Mouse (Mus musculus) spleen, adult 12 weeks (tissue): ENCODE measurements around the gene Gtf3c5.

Source experiments
- DNase-seq: peaks from one replicate; pipeline ENCODE4 v3.0.0; 2022; ENCODE audit warnings: low spot score

Gtf3c5 gene

GRCm38 (mm10) chr2:28607341-28608165 is 24.0 kb upstream of the Gtf3c5 start:
- no peak for DNase-seq

GRCm38 (mm10) chr2:28606601-28607340 is 23.2 kb upstream of the Gtf3c5 start:
- DNase-seq, result no peak

GRCm38 (mm10) chr2:28605789-28606541 is 22.4 kb upstream of the Gtf3c5 start:
- no peak for DNase-seq

- no peak for DNase-seq
Measured at GRCm38 (mm10) chr2:28603542-28603941, 20.0 kb upstream of the Gtf3c5 start.

GRCm38 (mm10) chr2:28601720-28602590 is 18.4 kb upstream of the Gtf3c5 start:
- peak; percentile 73 for DNase-seq

GRCm38 (mm10) chr2:28599569-28599900 is 16.0 kb upstream of the Gtf3c5 start:
- no peak for DNase-seq

- no peak for DNase-seq
Measured at GRCm38 (mm10) chr2:28598692-28599568, 15.4 kb upstream of the Gtf3c5 start.

GRCm38 (mm10) chr2:28597733-28598547 is 14.4 kb upstream of the Gtf3c5 start:
- DNase-seq, result peak; percentile 52

GRCm38 (mm10) chr2:28596998-28597397 is 13.4 kb upstream of the Gtf3c5 start:
- peak; percentile 72 for DNase-seq

- no peak for DNase-seq
Measured at GRCm38 (mm10) chr2:28596021-28596420, 12.5 kb upstream of the Gtf3c5 start.

GRCm38 (mm10) chr2:28592809-28593208 is 9.3 kb upstream of the Gtf3c5 start:
- peak; percentile 68 for DNase-seq

GRCm38 (mm10) chr2:28591479-28591878 is 7.9 kb upstream of the Gtf3c5 start:
- no peak for DNase-seq

- DNase-seq, result no peak
Measured at GRCm38 (mm10) chr2:28588574-28588973, 5.0 kb upstream of the Gtf3c5 start.

- DNase-seq, result no peak
Measured at GRCm38 (mm10) chr2:28585730-28586129, 2.2 kb upstream of the Gtf3c5 start.

GRCm38 (mm10) chr2:28585043-28585571 is 1.6 kb upstream of the Gtf3c5 start:
- DNase-seq, result peak; percentile 69

GRCm38 (mm10) chr2:28582647-28583353 is 751 bp downstream of the Gtf3c5 start:
- DNase-seq, result peak; percentile 88

GRCm38 (mm10) chr2:28578003-28578402 is 5.5 kb downstream of the Gtf3c5 start:
- peak; percentile 19 for DNase-seq

GRCm38 (mm10) chr2:28576815-28577214 is 6.7 kb downstream of the Gtf3c5 start:
- DNase-seq, result no peak

GRCm38 (mm10) chr2:28575341-28575740 is 8.2 kb downstream of the Gtf3c5 start:
- no peak for DNase-seq
